Mouse (Mus musculus): ENCODE measurements around the gene Ankrd31.

GRCm38 (mm10) chr13:96717821-96718220 lies 30.3 kb upstream of the Ankrd31 start:
- TF ChIP-seq CTCF (IDR thresholded peaks at IDR 0.05; ENCODE audit: borderline replicate concordance, insufficient read depth, low read depth, low read length) = no peak
- TF ChIP-seq POLR2A (IDR thresholded peaks at IDR 0.05; ENCODE audit: borderline replicate concordance, insufficient read depth, low read length) = no peak

All from cerebellum, adult 2 months (tissue).